12 mouse cellular contexts compared by ENCODE assay signal in the genomic region with DNA sequence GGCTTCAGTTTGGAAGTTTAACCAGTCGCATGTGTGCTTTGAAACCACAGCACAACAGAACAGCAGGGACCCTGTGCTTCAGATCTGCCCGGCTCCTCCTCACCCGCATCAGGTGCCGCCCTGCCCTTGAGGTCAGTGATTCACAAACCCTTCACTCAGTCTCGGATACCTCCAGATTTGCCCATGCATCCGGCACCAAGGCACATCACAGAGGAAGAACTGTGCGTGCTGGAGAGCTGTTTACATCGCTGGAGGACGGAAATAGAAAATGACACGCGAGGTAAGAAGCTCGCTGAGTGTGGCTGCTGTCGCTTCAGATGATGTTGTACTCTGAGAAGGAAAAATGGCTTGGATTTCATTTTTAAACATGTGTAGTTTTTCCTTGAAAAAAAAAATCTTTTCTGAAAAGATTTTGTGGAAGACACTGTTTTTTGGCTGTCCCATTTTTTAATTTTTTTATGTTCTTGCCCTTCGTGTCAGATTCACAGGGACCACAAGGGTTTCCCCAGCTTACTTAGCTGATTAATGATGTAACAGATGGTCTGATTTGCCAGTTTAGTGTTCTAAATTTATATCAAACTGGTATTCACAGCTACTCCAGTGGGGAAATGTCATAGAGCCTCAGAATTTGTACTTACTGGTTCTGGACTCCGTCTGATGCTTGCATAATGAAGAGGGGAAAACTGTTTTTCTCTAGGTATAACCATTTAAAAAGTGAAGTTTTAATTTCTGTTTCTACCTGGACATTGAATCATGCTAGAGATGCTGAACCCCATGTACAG.
A peak's percentile ranks its signal among the peaks of the same experiment; 100 is the strongest.
DNase-seq lines count a peak whose midpoint lies in the region; ATAC-seq and TF ChIP-seq lines count a peak whose summit lies in the region.
"Had no signal": no experiment of that assay in that cellular context is flagged by ENCODE, and none has a peak within 500 bp of the region (broad histone marks: within the 10 kb centered on the region; RNA-seq: fewer than 3 reads in every experiment).

No protein-coding gene starts in this region.

- no peak for DNase-seq in forebrain, embryonic 10.5 days (ENCODE audit: extremely low spot score, low spot score)
- DNase-seq in ES-E14 (ENCODE audit: low read depth, low spot score): peak; percentile 28
- peak; percentile 57 to 71 for DNase-seq in left cerebral cortex, postnatal 25 days (ENCODE audit: low spot score in 2 of 2)
- no peak for DNase-seq in kidney, postnatal 10 days
- DNase-seq in testis, postnatal 10 days (ENCODE audit: low spot score): no peak
- no peak for DNase-seq in Muller cell, postnatal 12 days (ENCODE audit: inconsistent ontology term)
- DNase-seq: lung, adult 18-20 months; spleen, adult 18-20 months had no signal

- no peaks in the 10 kb centered on the region for H3K4me1 ChIP-seq in forebrain, embryonic 16.5 days (replicated peaks; ENCODE audit: control insufficient read depth, insufficient read depth, low read length)
- no peaks in the 10 kb centered on the region for H3K4me1 ChIP-seq in forebrain, embryonic 10.5 days
- peaks cover 0 to 2% of the 10 kb centered on the region in 2 experiments; a peak in 1 of 4 replicates for H3K4me1 ChIP-seq in ES-E14 (ENCODE audit: control insufficient read depth in 2 of 2, insufficient read depth in 2 of 2, low read length in 2 of 2, poor library complexity in 1 of 2)

- no peak overlapping the region for H3K4me2 ChIP-seq in forebrain, embryonic 16.5 days (ENCODE audit: low read length)
- H3K4me2 ChIP-seq: heart, embryonic 11.5 days had no signal

- H3K4me3 ChIP-seq in forebrain, embryonic 16.5 days (replicated peaks; ENCODE audit: low read length): no peak overlapping the region
- no peak overlapping the region for H3K4me3 ChIP-seq in forebrain, embryonic 10.5 days
- H3K4me3 ChIP-seq in ES-E14 (ENCODE audit: insufficient read depth in 1 of 2, low read depth in 1 of 2, low read length in 2 of 2, poor library complexity in 1 of 2, severe bottlenecking in 1 of 2): no peak overlapping the region

- no peaks in the 10 kb centered on the region for H3K27me3 ChIP-seq in forebrain, embryonic 16.5 days (replicated peaks; ENCODE audit: control insufficient read depth, insufficient read depth, low read length)
- H3K27me3 ChIP-seq in forebrain, embryonic 10.5 days (ENCODE audit: poor library complexity, severe bottlenecking): no peaks in the 10 kb centered on the region

- 61% methylated on average over 15 of the region's 15 CpGs for WGBS in forebrain, embryonic 16.5 days
- 76% methylated on average over 15 of the region's 15 CpGs for WGBS in forebrain, embryonic 10.5 days

- no peak overlapping the region for H3K9ac ChIP-seq in forebrain, embryonic 16.5 days (replicated peaks; ENCODE audit: low read depth, low read length)
- H3K9ac ChIP-seq in ES-E14 (ENCODE audit: insufficient read depth, low read depth, low read length, poor library complexity, severe bottlenecking): no peak overlapping the region

- intact Hi-C loops in left cerebral cortex, postnatal 25 days (cut with DNase I): loop anchor here (5.0 kb wide), 1 partner anchor 125 kb away; no protein-coding TSS in a partner anchor

- H3K9me3 ChIP-seq in forebrain, embryonic 16.5 days (ENCODE audit: control insufficient read depth, low read length): no peaks in the 10 kb centered on the region
- no peaks in the 10 kb centered on the region for H3K9me3 ChIP-seq in forebrain, embryonic 10.5 days
- H3K9me3 ChIP-seq in ES-E14 (ENCODE audit: control insufficient read depth, insufficient read depth, low read depth, low read length): no peaks in the 10 kb centered on the region

- peak; percentile 57; the same call in 1 of the 2 replicates for ATAC-seq in forebrain, embryonic 16.5 days
- ATAC-seq in frontal cortex, adult (ENCODE audit: low TSS enrichment): peak; percentile 89

- H3K36me3 ChIP-seq in forebrain, embryonic 16.5 days (ENCODE audit: control insufficient read depth, insufficient read depth): peaks cover 7% of the 10 kb centered on the region; the same call in 1 of the 2 replicates
- peaks cover 61% of the 10 kb centered on the region for H3K36me3 ChIP-seq in forebrain, embryonic 10.5 days (replicated peaks)
- H3K36me3 ChIP-seq in ES-E14 (ENCODE audit: control insufficient read depth, insufficient read depth, low read length, poor library complexity, severe bottlenecking): no peaks in the 10 kb centered on the region; the same call in 1 of the 2 replicates

- in situ Hi-C loops in ES-E14 (cut with MboI; ENCODE audit: low sequenced_read_pairs in 2 of 2, unreplicated experiment in 2 of 2): no loop called here

- no peak overlapping the region for H3K27ac ChIP-seq in forebrain, embryonic 16.5 days (ENCODE audit: low read length)
- no peak overlapping the region for H3K27ac ChIP-seq in forebrain, embryonic 10.5 days
- no peak overlapping the region for H3K27ac ChIP-seq in ES-E14 (ENCODE audit: insufficient read depth, low read depth, low read length, poor library complexity, severe bottlenecking)
- H3K27ac ChIP-seq: kidney, postnatal 0 days had no signal

TF ChIP-seq in ES-E14, 5 proteins besides CTCF, POLR2A, EP300 and RAD21:
- no peak for TF ChIP-seq ZNF384 (IDR thresholded peaks at IDR 0.05; ENCODE audit: low read depth, low read length)
- TF ChIP-seq MAFK (IDR thresholded peaks at IDR 0.05; ENCODE audit: insufficient read depth, low read depth, low read length): no peak
- TF ChIP-seq CHD2 (IDR thresholded peaks at IDR 0.05; ENCODE audit: low read depth, low read length): no peak
- TF ChIP-seq HCFC1 (IDR thresholded peaks at IDR 0.05; ENCODE audit: borderline replicate concordance, insufficient read depth, low read length): no peak
- TF ChIP-seq ZC3H11A (IDR thresholded peaks at IDR 0.05; ENCODE audit: borderline replicate concordance, low read depth, low read length): no peak

Comparison
In these comparisons a context has a peak if more than half of its experiments do, and no peak if none do; other contexts are left out.
1. DNase-seq: peak in ES-E14 (single experiment) and left cerebral cortex, postnatal 25 days (2 of 2); none in forebrain, embryonic 10.5 days (single experiment), kidney, postnatal 10 days (single experiment), testis, postnatal 10 days (single experiment) and Muller cell, postnatal 12 days (single experiment).